Mouse (Mus musculus): ENCODE measurements at regions not wholly inside any gene's neighbourhood (a gene's known extent, or its start where the extent isn't known, plus 50 kb on each side); places are given as distances from the start of the nearest gene placed in this dataset.

DNA sequence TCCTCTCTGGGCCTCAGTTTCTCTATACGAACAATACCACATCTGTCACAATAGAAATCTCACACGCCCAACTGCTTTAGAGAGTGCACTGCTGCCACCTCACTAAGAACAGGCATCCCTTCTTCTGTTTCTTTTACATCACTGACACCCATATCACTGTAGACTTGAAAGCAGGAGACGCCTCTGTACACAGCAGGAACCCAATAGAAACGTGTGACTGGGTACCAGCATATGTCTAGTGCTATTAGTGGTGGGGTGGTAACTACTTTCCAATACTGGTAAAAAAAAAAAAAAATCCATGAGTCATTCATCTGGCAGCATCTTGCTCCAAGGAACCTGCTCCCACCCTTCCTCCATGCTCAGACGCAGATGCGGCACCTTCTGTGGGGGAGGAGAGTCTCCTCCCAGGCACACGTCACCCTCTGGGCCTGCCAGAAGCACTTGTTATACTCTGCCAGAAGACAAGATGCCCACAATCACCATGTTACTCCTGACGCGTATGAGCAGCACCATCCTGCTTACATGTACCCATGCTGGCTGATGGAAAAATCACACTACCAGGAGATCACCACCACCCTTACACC lies 151.3 kb upstream of the Plxna4 start:
- no peak for DNase-seq (ENCODE audit: low spot score in 2 of 2)

DNA sequence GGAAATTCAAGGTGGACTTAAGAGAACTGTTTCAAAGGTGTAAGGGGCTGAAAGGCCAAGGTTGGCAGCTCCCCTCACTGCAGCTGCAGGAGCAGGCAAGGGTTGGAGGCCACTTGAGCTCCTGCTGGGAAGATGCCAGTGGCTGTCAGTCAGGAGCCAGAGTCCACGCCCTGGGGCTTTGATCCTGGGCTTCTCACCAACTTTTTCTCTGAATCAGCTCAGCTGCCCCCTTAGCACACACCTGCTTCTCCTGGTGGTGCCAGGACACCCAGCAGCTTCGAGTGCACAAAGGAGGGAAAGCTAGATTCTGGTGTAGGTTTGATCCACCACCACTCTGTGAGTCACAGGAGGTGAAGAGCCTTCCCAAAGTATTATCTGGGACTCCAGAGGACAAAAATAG lies 140.7 kb upstream of the Plxna4 start:
- no peak for DNase-seq (ENCODE audit: low spot score in 2 of 2)

- DNase-seq (ENCODE audit: low spot score in 2 of 2): no peak
Measured at GRCm38 (mm10) chr6:32726571-32726970, 138.6 kb upstream of the Plxna4 start.

DNA sequence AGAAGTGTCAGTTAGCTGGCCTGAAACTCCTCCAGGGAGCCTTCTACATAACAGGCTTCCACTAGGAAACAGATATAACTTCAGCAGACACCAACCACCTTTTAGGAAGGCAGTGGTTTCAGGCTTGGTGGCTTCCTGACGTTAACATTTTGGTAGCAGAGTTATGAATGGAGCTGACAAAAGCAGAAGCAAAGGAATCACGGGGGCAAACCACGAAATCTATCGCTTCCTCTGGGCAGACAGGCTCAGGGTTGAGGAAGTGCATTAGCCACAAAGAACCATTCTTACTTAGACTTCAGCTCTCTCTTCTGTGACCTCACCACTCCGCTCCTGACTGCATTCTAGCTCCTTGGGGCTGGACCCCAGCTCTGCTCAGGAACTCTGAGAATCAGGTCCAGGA lies 129.9 kb upstream of the Plxna4 start:
- DNase-seq (ENCODE audit: low spot score in 2 of 2): peak in 1 of 2 experiments; percentile 1

GRCm38 (mm10) chr6:32715137-32715536 lies 127.1 kb upstream of the Plxna4 start:
- DNase-seq (ENCODE audit: low spot score in 2 of 2): no peak

GRCm38 (mm10) chr6:32710208-32710607 lies 122.2 kb upstream of the Plxna4 start:
- DNase-seq (ENCODE audit: low spot score in 2 of 2): no peak

DNA sequence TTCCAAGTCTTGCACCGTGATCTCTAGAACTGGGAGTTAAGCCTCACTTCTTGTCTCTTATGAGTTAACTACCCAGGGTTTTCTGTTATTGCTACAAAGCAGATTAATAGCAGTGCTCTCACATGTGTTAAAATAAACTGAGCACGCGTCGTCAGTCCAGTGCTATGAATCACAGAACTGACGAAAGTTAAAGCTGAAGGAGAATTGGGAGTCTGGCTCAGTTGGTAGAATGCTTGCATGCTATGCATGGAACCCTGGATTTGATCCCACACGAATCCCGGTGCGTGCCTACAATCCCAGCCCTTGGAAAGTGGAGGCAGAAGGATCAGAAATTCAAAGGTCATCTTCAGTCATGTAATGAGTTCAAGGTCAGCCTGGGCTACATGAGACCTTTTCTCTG lies 121.6 kb upstream of the Plxna4 start:
- DNase-seq (ENCODE audit: low spot score in 2 of 2): no peak

DNA sequence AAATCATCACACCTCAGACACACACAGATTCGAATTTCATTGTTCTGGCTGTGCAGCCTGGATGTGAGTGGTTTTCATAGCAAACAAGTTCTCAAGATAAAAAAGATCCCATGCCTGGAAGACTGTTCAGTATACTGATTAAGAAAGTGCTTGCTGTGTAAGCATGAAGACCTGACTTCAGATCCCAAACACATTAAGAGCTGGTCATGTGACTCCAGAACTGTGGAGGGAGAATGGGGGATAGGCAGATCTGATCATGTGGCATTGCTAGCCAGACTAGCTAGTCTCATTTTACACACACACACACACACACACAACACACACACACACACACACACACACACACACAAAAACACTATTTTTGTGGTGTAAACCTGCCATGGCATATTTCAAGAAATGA lies 119.4 kb upstream of the Plxna4 start:
- no peak for DNase-seq (ENCODE audit: low spot score in 2 of 2)

DNA sequence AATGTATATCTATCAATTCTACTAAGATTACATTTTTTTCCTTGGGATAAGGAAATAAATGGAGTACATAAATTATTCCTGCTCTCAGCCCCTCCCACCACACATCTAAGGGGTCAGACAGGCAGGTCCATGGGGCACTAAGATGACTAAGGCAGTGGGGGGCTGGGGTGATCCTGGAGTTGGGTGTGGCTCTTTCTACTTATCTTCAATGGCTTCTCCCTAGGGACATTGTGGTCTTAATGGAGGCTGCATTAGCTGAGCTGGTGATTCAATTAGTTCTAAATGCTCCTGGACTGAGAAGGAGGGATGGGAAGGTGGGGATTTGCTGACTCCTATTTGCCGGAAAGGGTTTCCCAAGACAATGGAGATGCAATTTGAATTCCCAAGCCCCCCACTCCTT lies 118.4 kb upstream of the Plxna4 start:
- no peak for DNase-seq (ENCODE audit: low spot score in 2 of 2)

- DNase-seq (ENCODE audit: low spot score in 2 of 2): no peak
Measured at GRCm38 (mm10) chr6:32703466-32703865, 115.5 kb upstream of the Plxna4 start.

GRCm38 (mm10) chr6:32702245-32702791 lies 114.3 kb upstream of the Plxna4 start:
- DNase-seq (ENCODE audit: low spot score in 2 of 2): no peak

DNA sequence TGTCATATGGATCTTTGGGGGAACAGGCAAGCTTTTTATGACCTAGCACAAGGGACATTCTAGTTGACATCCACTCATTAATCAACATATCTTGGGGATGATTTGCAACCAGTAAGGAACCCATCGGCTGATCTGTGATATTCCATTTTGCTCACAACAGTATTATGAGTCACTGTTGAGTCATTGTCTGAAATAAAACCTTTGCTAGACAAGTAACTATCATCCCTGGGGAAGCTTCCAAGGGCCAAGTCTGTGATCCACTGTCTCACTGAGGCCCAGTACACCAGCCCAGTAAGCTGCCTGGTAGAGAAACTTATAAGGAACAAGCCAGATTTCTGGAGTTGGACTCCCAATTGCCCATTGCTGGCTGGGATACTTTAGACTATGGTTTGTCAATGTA lies 111.8 kb upstream of the Plxna4 start:
- no peak for DNase-seq (ENCODE audit: low spot score in 2 of 2)

GRCm38 (mm10) chr6:32697771-32698270 lies 109.8 kb upstream of the Plxna4 start:
- no peak for DNase-seq (ENCODE audit: low spot score in 2 of 2)

DNA sequence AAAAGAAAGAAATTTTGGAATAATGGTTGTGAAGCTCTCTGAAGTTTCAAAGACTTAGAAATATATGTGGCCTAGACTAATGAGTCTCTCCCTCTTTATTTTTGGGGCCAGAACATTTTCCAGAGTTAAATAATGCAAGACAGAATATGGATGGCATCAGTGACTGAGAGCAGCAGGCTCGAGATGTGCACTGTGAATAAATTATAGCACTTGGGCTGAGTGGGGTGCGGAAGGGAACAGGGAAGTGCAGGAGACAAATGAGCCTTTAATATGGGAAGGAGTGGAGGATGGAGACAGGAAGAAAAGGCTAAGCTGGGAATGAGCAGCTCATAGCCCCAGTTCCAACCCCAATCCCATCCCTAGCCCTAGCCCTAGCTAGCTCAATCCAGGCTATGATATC lies 108.0 kb upstream of the Plxna4 start:
- DNase-seq (ENCODE audit: low spot score in 2 of 2): no peak

GRCm38 (mm10) chr6:32672552-32672951 lies 84.6 kb upstream of the Plxna4 start:
- no peak for DNase-seq (ENCODE audit: low spot score in 2 of 2)

GRCm38 (mm10) chr6:32659743-32660142 lies 71.8 kb upstream of the Plxna4 start:
- DNase-seq (ENCODE audit: low spot score in 2 of 2): no peak

GRCm38 (mm10) chr6:32657378-32657777 lies 69.4 kb upstream of the Plxna4 start:
- DNase-seq (ENCODE audit: low spot score in 2 of 2): no peak

- no peak for DNase-seq (ENCODE audit: low spot score in 2 of 2)
Measured at GRCm38 (mm10) chr6:32654188-32654587, 66.2 kb upstream of the Plxna4 start.

DNA sequence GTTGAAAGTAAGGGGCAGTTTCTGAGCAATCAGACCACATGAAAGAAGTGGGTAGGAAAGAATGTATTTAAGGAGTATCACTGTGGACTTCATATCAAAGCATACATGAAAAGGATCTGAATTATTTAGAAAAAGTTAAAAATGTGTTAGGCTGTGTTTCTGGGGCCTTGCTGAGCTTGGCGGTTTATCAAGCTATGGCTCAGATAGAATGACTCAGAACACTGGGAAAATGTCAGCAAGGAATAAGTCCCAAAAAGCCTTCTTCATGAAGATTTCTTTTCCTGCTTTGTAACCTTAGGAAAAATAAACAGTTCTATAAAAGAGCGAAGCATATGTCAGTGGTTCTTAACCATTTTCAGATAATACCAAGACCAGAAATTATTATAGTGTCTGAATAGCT lies 56.0 kb upstream of the Plxna4 start:
- DNase-seq (ENCODE audit: low spot score in 2 of 2): no peak

GRCm38 (mm10) chr6:32638843-32639242 lies 50.9 kb upstream of the Plxna4 start:
- no peak for DNase-seq (ENCODE audit: low spot score in 2 of 2)

Data from natural killer cell, adult 2 months (primary cell).